Mouse (Mus musculus) bone marrow, adult 2 months (tissue): ENCODE results near the gene Jun. TPM values are rescaled to one million over a fixed set of nuclear protein-coding genes. Genes with fewer than 3 reads are reported as not detected.

ENCODE experiments used
- H3K27ac ChIP-seq: fragments of 200-500 bp; 2 replicates; pipeline ENCODE4 v1.5.1; 2012; ENCODE audit warnings: low read depth, mild to moderate bottlenecking, control low read depth, inconsistent platforms, low read length; ENCODE audit not compliant: control insufficient read depth, poor library complexity, insufficient read depth
- H3K4me1 ChIP-seq: fragments of 200-500 bp; 2 replicates; pipeline ENCODE4 v1.6.1; 2011; ENCODE audit warnings: low read length; ENCODE audit not compliant: control insufficient read depth, insufficient read depth
- H3K4me3 ChIP-seq: fragments of 200-500 bp; replicated peaks from 2 replicates; pipeline ENCODE3; 2011; ENCODE audit warnings: mild to moderate bottlenecking, low read depth, low read length, control low read depth; ENCODE audit not compliant: control insufficient read depth
- CTCF ChIP-seq: fragments of 200-500 bp; IDR thresholded peaks from 2 replicates; pipeline ENCODE4 v1.5.1; 2011; ENCODE audit warnings: low read length, control low read depth; ENCODE audit not compliant: control insufficient read depth, insufficient read depth
- POLR2A ChIP-seq: fragments of 200-500 bp; IDR thresholded peaks from 2 replicates; pipeline ENCODE4 v1.6.1; 2011; ENCODE audit warnings: low read depth, mild to moderate bottlenecking, control low read depth, low read length, borderline replicate concordance; ENCODE audit not compliant: control insufficient read depth
- WGBS: fragments of 180-500 bp; shearing (Covaris S2); methylation state at CpG from one replicate; pipeline ENCODE4 v1.1.7; 2018; 5-methylcytosine and 5-hydroxymethylcytosine counted together
- polyA plus RNA-seq: library from polyadenylated mRNA; stranded (reverse); fragments of >200 nt; gene quantifications from 2 replicates; pipeline ENCODE4 v1.2.4, GENCODE M21; 2011; ENCODE audit warnings: low replicate concordance; ENCODE audit not compliant: missing spikeins, insufficient read depth, insufficient read length

The Jun gene
- polyA plus RNA-seq, 1 experiment: 6.9 TPM

GRCm38 (mm10) chr4:95095355-95095754 lies 43.3 kb upstream of the Jun start:
- Histone ChIP-seq H3K4me1 (no peaks in the 10 kb centered on the region), H3K4me3 (no peak overlapping the region), H3K27ac (no peak overlapping the region)
- 83% methylated on average over 6 of the region's 6 CpGs for WGBS
- TF ChIP-seq POLR2A: no peak
- TF ChIP-seq CTCF: no peak

- WGBS: 21% methylated on average over 4 of the region's 4 CpGs
- H3K4me1 ChIP-seq: no peaks in the 10 kb centered on the region
- H3K27ac ChIP-seq: no peak overlapping the region
- TF ChIP-seq POLR2A (no peak), CTCF (no peak)
- H3K4me3 ChIP-seq: no peak overlapping the region
Observed at GRCm38 (mm10) chr4:95094700-95095113, 42.7 kb upstream of the Jun start.

- peak overlapping the region; percentile 53 for H3K4me3 ChIP-seq
- H3K4me1 ChIP-seq: no peaks in the 10 kb centered on the region
- WGBS: 67% methylated on average over 6 of the region's 6 CpGs
- TF ChIP-seq CTCF (no peak), POLR2A (no peak)
- no peak overlapping the region for H3K27ac ChIP-seq
Observed at GRCm38 (mm10) chr4:95093615-95094014, 41.6 kb upstream of the Jun start.

GRCm38 (mm10) chr4:95092516-95092915 lies 40.5 kb upstream of the Jun start:
- TF ChIP-seq POLR2A (no peak), CTCF (no peak)
- Histone ChIP-seq H3K4me1 (no peaks in the 10 kb centered on the region), H3K27ac (no peak overlapping the region), H3K4me3 (no peak overlapping the region)
- 83% methylated on average over 4 of the region's 4 CpGs for WGBS

- H3K4me3 ChIP-seq: no peak overlapping the region
- no peak overlapping the region for H3K27ac ChIP-seq
- H3K4me1 ChIP-seq: no peaks in the 10 kb centered on the region
- TF ChIP-seq POLR2A: no peak
- no peak for TF ChIP-seq CTCF
- 76% methylated on average over 4 of the region's 4 CpGs for WGBS
Observed at GRCm38 (mm10) chr4:95091536-95091935, 39.5 kb upstream of the Jun start.

GRCm38 (mm10) chr4:95089968-95090367 lies 37.9 kb upstream of the Jun start:
- TF ChIP-seq POLR2A (no peak), CTCF (no peak)
- no peak overlapping the region for H3K4me3 ChIP-seq
- no peak overlapping the region for H3K27ac ChIP-seq
- H3K4me1 ChIP-seq: no peaks in the 10 kb centered on the region

DNA sequence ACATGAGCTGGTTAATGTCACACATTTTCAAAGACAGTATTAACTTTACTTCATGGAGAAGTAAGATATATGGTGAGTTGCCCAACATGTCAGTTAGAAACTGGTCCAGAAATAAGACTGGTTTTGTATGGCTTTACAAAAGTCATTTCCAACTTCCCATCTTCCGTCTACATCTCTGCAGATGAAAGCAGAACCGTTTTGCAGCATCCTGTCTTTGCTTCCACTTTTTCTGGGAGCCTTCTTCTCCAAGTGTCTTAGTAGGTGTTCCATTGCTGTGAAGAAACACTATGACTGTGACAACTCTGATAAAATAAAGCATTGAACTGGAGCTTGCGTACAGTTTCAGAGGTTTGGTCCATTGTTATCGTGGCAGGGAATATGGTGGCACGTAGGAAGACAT lies 37.0 kb upstream of the Jun start:
- Histone ChIP-seq H3K4me3 (no peak overlapping the region), H3K4me1 (no peaks in the 10 kb centered on the region), H3K27ac (no peak overlapping the region)
- no peak for TF ChIP-seq CTCF
- no peak for TF ChIP-seq POLR2A
- WGBS: 73% methylated on average over 5 of the region's 5 CpGs

GRCm38 (mm10) chr4:95083957-95084356 lies 31.9 kb upstream of the Jun start:
- H3K4me3 ChIP-seq: no peak overlapping the region
- H3K27ac ChIP-seq: no peak overlapping the region
- no peak for TF ChIP-seq POLR2A
- no peak for TF ChIP-seq CTCF
- 57% methylated on average over 8 of the region's 8 CpGs for WGBS
- peaks cover 6% of the 10 kb centered on the region; the same call in 1 of the 2 replicates for H3K4me1 ChIP-seq

DNA sequence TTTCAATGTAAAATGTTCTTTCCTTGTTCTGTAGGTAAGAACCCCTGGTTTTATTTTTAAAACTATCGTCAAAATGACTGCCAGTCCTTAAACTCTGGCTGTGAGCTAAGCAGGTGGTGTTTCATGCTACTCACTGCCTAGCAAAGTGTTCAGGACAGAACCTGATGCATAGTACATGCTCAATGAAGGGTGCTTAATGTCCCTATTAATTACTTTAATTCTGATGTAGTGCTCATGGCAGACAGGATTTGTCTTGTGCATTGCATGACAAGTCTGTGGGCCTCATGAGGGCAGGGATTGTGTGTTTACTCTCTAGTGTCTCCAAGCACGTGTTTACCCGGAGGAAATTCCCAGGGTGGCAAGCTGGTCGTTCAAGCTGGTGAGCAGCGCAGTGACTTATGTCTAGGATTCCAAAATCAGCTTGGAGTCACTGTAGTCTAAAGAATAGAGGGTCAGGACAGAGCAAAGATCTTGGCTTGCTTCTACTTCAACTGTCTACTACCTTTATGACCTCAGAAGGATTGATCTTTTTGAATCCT lies 31.2 kb upstream of the Jun start:
- Histone ChIP-seq H3K27ac (no peak overlapping the region), H3K4me1 (peaks cover 6% of the 10 kb centered on the region; the same call in 1 of the 2 replicates), H3K4me3 (no peak overlapping the region)
- WGBS: 83% methylated on average over 5 of the region's 5 CpGs
- TF ChIP-seq CTCF (no peak), POLR2A (no peak)
